Mouse (Mus musculus) testis, postnatal 10 days (tissue): ENCODE measurements around the gene Ptpn21.

Experiments
- DNase-seq: peaks from one replicate; pipeline ENCODE4 v3.0.0; 2021; ENCODE audit warnings: low spot score

Gene Ptpn21

DNA sequence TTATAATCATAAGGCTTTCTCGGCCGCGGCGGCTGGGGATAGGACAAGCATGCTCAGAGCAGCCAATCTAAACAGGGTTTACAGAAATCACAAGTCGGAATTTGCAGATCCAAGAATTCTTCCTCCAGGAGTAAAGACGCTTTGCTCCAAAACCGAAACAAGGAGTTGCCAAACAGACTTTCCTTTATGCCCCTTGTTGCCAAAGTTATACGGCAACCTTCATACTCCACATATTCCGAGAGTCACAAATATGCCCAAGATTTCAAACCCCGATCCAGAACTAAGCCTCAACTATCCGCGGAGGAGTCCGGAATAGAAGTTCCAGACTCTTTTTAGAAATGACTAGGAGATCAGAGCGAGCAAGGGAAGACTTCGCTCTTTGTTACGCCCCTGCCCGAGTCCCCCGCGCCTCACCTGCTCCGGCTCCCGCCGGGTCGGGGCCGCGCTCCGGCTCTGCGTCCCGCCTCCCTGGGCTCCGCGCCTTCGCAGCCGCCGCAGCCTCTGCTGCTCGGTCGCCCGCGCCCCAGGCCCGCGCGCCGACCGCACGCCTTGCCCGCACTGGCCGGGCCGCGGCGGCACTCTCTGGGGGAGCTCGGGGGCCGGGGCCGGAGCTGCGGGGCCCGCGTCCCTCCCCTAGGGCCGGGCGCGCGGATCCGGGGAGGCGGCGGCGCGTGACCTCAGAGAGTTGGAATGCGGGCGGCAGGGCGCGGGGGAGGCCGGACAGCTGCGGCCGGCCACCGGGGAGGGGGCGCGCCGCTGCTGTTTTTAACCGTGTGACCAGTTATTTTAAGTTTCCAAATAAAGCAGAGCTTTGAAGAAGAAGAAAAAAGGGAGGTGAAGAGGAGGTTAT lies at the start of gene Ptpn21:
Ptpn21 (minus strand) TSS at position 455 of the 850 bp plus-strand sequence.
- peak; percentile 85 for DNase-seq

DNA sequence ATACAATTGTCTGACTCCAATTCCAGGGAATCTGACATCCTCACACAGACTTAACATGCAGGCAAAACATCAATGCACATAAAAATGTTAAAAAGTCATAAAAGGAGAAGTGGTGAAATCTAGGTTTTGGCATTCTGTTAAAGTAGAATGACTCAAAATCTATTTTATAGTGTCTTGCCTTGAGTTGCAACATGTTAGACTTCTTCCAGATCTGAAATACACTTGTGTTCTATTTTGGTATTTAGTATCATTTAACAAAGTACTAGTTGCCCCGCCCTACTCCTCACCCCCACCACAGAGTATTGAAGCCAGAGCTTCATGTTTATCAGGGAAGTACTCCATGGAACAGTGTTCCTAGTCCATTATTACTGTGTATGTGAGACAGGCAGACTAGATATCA lies 47.0 kb upstream of the Ptpn21 start:
- DNase-seq, result no peak

DNA sequence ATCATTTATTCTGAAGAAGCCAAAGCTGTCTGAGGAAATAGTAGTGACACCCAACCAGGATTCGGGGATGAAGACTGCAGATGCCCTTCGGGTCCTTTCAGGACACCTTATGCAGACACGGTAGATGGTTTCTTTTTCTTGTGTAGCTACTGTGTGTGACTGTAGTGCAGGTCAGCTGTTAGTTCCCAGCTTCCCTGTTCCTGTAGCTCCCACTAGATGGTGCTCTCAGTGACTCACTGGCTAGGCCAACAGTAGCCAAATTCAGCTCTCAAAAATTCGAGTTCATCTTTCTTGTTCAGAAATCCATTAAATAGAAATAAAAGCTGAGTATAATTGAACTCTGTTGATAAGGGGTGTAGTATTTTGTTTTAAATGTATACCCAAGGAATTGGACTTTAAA lies 41.9 kb upstream of the Ptpn21 start:
- DNase-seq, result no peak

DNA sequence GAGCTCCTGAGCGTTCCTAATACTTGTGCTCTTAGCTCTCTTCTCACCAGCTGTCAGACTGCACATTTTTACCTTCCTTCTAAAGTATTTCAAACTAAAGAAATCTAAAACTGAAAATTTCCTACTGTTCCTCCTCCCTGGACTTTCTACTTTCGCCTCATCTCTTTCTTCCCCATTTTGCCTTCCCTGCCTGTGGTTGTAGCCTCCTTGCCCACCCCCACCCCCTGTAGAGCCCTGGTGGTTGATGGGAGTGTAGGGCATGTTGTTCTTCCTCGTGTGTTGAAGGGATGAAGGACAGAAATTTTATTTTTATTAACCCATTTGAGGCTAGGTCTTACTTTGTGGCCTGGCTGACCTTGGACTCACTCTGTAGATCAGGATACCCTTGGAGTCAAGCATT lies 40.3 kb upstream of the Ptpn21 start:
- DNase-seq, result no peak

DNA sequence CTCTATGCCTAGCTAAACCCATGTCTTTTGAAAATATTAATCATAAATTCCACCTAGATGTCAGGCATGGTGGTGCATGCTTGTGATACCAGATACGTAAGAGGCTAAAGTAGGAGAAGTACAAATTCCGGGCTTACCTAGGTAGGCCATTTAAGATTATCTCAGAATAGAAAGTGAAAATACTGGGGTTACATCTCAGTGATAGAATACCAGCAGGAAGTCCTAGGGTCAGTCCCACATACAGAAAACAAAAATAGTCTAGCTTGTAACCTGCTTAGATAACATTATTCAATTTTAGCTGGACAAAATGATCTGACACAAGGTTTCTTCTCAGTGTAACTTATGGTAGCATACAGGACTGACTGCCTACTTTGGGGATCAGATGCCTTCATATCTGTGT lies 29.0 kb upstream of the Ptpn21 start:
- DNase-seq, result no peak

DNA sequence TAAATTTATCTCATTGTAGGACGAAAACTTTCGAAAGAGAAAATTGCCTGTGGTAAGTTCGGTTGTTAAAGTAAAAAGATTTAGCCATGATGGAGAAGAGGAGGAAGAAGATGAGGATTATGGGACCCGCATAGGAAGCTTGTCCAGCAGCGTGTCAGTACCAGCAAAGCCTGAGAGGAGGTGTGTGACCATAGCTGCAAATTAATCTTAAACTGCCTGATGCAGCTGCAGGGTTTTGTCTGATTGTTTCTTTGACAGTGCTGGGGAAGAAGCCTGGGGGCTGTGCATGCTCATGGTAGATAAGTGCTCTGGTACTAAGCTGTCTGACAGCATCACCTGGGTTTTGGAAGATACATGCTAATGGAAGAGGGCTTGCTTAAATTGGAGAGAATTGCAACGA lies 22.5 kb upstream of the Ptpn21 start:
- DNase-seq, result no peak

DNA sequence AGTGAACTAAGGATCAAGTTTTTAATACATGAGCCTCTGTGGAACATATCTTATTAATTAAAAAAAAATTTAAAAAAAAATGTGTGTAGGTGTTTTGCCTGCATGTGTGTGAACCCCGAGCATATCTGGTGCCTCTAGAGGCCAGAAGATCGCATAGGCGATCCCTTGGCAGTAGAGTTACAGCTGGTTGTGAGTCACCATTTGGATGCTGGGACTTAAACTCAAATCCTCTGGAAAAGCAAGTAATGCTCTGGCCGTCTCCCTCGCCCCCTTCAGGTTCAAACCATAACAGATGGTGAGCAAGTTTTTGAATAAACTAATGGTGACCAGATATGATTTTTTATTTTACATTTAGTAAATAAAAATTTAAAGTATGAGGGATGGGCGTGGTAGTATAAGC lies 20.4 kb upstream of the Ptpn21 start:
- DNase-seq, result no peak

DNA sequence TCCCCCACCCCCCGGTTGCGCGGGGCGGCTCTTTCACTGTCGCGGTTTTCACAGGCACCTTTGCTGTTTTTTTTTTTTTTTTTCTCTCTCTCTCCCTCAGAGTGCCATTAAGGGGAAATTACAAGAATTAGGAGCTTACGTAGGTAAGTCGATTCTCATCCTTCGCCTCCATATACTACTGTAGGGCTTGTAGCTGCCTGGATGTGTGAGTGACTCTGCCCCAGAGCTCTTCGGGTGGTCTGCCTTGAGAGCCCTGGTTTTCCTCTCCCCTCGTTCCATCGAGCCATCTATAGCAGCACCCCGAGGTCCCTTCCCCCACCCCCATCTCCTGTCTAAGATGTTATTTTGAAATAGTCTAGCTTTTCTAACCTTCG lies 10.2 kb upstream of the Ptpn21 start:
- DNase-seq, result no peak

DNA sequence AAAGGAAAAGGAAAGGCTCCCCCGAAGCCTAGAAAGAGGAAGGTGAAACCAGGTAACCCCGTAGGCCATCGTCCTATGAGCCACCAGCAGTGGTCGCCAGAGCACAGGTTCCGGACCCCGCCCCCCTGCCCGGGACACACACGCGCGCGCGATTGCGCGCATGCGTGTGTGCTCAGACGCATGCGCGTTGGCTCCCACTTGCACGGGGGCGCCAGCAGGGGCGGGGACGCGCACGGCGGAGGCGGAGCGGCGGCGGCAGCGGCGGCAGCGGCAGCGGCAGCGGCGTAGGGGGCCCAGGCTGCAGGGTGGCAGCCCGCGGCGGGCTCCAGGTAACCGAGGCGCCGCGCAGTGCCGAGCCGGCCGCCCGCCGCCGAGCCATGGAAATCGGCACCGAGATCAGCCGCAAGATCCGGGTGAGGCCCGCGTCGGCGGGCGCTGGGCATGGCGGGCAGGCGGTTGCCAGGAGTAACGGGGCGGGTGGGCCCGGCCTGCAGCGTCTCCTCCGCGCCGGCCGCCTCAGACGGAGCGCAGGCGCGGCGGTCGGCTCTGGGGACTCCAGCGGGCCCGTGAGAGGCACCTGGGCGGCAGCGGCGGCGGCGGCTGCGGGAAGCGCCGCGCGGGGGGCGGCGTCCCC lies 9.7 kb upstream of the Ptpn21 start, which contains the start of gene Zc3h14:
Zc3h14 (plus strand) TSS at position 219 of the 634 bp plus-strand sequence.
- DNase-seq, result peak; percentile 98

DNA sequence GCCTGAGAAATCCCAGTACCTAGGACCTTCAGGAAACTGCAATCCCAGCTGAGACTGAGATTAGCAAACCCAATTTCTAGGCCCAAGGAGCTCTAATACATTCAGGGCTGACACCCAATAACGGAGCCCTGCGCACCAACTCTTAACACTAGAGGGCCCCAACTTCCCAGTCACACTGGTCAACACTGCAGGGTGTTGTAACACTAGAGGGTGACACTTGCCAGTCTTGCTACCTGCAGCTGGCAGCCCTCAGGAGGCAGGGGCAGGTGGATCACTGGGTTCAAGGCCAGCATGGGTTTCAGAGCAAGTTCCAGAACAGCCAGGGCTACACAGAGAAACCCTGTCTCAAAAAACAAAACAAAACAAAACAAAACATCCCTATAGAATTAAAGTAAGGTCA lies 8.9 kb upstream of the Ptpn21 start:
- DNase-seq, result peak; percentile 68

DNA sequence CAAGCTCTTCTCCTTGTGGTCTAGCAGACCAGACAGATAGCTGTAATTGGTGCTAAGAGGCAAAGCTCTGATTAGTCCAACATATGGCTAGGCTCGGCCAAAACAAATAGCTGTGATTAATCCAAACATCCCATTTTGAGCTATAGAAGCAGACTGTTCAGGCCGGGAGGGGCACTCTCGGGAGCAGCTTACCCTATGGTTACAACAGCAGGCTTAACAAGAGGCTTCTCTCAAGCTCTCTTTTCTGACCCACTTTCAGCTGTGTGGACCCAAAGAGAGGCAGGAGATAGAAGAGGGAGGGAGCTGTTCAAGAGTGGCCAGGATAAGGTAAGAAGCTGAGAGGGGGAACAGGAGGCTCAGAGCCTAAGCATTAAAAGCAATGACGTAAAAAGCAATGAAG lies 8.4 kb upstream of the Ptpn21 start:
- DNase-seq, result no peak

DNA sequence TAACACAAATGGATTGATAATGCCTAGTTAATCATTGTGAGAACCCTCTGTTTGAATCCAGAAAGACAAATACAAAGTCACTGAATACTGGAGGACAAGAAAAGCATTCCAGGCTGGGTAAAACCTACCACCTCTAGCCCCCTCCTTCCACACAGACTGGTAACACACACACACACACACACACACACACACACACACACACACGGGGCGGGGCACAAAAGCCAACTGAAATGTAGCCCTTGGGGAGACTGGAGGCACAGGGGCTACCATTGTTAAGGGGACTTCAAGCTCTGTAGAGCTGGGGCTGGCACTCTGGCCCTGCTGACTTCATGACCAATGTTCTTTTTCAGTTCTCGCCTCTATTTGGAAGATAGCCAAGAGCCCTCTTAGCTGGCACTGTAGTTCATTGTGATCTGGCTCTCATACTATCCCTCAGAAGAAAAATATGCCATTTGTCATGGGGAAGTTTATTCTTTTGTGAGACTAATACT lies 3.9 kb upstream of the Ptpn21 start:
- DNase-seq, result no peak

DNA sequence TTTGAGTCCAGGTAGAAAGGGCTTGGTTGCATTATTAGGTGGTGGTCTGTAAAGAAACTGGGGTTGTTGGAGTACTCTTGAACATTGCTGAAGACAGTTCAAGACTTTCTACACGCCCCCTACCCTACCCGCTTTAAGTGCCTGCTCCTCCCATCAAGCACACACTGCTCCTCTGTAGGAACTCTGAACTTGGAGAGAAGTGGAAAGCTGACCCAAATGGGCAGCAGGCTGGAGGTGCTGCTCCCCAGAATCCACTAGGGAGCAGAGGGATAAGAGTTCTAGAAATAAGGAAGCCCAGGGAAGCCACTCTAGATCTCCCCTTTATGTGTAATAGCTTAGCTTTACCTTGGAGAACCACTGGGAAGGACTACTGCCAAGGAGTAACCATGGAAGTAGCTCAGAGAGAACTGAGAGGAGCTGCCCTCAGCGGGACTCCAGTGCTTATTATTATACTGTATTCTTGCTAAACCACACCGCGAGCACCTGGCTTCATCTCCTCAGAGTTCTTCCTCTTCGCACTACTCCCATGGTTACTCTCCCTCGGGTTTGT lies 671 bp upstream of the Ptpn21 start:
- DNase-seq, result peak; percentile 41

DNA sequence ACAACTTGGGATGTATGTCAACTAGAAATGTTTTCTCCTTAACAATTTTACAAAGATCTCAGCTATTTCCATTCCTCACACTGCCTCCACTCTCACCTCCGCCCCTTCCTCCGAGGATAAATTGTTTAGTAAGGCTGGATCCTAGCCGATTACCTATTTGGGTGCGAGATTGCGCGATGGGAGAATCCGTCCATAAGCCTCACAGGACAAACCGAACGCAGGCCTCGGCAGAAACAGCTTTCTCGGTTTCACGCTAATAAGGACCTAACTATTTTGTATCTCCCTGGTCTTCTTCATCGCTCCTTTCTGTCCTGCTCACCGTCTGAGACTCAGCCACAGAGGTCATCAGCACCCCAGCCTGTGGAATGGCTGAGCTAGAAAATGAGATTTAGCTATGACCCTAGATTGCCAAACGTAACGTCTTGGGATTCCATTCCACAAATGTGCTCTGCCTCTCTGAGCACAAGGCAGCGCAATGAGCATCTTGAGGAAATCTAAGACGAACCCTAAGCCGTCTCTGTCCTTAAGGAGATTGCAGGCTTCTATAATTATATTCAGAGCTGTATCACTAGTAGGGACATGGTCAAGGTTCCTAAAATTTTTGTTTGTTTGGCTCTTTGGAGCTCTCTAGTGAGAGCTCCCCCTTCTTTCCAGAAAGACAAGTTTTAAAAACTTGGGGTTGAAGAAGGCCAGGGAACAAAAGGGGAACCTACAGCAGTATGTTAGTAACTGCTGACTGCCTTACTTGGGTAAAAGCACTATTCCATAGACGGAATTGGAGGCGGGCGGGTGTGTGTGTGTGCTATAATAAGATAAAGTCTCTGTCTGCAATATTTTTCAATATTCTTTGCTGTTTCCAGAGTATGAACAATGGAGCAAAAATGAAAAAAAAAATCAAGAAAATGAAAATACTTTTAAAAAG lies 2.1 kb downstream of the Ptpn21 start:
- DNase-seq, result no peak

DNA sequence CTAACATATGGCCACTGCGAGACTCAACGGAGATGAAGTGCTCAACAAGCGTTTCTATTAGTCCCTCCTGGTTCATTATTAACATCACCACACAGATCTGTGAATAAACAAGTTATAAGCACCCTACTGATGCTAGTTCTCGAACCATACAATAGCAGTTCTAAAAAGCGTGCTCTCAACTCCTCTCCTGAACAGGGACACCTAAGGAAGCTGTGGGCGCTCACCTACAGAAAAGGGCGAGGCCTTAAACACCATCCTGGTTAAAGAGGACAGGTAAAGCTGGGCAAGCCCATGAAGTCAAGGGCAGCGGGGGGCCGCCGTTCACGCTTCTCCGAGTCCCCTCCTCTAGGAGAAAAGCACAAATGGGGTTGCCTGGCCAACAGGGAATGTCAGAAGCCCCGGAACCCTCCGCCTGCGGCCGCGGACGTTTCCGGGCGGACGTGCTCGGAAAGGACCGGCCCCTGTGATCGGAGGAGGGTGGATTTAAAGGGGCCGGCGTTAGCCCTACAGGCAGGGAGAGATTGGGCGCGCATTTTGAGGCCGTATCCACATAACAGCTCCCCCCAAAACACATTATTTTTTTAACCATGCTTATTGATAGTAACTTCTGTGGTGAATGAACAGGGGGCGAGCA lies 2.8 kb downstream of the Ptpn21 start:
- DNase-seq, result peak; percentile 89

DNA sequence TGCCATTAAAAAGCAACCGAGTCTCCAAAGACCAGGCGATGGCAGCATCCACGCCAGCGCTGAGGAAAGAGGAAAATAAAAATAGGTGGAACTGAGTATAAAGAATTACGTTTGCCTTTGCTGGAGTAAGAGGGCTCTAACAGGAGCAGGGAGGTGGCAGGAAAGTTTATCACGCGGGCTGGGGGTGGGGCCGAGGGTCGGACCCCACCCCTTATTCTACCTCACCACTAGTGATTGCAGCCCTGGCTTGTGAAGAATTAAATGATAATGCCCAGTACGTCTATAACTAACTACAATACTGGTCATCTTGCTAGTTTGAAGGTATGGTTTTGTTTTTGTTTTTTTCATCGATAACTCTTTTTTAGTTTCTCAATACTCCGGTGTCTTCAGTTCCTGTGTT lies 3.4 kb downstream of the Ptpn21 start:
- DNase-seq, result no peak

DNA sequence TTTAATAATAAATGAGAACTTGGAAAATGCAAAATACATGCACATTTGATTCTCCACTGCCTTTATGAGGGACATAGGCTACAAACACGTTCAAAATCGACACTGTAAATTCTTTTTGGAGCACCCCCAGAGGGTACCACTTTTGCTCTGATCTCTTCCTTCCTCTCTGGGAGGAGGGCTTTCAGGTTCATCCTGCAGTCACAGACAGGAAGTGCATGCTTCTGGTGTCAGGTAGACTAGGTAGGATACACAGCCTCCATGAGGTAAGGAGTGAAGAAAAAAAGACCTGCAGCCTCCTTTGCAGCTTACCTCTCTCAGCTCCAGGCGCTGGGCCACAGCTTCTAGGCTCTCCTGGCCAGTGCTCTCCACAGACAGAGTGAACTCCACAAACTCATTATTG lies 4.0 kb downstream of the Ptpn21 start:
- no peak for DNase-seq

DNA sequence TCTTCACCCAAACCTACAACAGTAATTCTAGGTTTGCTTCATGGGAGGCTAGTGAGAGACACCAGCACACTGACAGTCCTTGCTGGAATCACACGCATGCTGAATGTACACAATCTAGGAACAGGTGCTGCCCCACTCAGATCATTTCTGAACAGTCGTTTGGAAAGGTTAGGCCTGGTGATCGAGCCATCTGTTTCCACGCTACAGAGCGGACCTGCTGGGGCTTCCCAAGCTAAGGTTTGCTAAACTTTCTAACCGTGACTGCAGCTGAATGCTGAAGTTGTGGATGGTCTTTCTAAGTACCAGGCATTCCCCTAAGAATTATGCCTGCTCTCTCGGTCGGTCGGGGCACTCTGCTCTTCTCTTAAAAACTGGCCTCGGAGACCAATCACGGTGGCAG lies 6.5 kb downstream of the Ptpn21 start:
- no peak for DNase-seq

DNA sequence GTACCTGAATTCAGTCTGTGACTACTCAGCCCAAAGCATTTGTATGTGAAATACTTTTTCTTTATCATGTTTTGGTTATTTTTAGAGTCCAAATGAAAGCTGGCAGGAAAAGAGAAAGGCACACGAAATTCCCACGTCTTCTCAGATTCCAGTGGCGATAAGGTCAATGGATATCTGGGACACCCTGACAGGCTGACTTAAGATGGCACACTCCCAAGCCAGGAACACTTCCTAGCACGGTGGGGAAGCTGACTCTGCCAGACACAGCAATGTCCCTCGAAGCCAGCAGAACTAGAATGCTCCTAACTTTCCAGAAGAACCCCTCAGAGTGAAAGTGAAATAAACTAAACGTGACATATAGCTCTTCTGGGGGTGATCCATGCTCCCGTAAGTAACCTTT lies 10.0 kb downstream of the Ptpn21 start:
- DNase-seq, result no peak

DNA sequence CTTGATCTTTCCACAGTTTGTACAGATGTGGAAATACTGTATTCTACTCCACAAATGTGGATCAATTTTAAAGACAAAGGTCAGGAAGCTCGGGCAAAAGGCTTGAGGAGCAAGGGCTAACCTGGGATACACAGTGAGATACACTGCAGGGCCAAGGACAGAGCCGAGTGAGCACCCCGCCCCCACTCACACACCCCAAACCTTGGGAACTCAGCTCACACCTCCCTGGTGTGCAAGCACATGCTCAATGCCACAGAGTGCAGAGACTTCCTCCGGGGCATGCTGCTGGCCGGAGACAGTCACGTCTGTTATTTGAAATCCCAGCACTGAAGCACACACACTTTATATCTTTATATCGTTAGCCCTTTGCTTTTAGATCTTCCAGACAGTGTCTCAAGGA lies 11.1 kb downstream of the Ptpn21 start:
- no peak for DNase-seq

DNA sequence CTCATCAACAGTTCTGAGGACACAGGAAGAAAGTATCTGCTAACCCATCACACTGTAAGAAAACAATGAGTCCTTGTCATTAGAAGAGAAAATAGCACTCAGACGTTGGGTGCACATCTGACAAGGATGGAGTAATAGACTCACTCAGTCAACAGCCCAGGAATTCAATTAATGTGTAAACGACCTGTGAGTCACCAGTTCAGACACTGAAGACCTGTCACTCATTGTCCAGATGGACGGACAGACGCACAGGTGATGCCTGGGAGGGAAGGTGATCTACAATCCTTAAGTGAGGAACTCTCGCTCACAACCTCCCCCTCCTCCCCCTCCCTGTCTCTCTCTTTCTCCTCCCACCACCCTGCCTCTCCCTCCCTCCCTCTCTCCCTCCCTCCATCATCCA lies 12.2 kb downstream of the Ptpn21 start:
- no peak for DNase-seq

DNA sequence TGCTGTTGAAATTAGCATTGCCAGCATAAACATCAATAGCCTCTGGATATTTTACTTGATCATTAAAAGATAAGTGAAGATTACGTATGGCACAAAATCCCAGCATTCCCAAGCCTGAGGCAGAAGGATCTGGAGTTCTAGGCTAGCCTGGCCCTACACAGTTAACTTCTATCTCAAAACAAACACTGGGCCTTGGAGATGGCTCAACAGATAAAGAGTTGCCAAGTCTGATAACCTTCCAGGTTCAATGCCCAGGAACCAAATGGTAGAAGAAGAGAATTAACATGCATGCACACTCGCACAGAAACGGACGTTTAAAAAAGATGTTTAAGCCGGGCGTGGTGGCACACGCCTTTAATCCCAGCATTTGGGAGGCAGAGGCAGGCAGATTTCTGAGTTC lies 13.0 kb downstream of the Ptpn21 start:
- no peak for DNase-seq
